Mouse (Mus musculus): ENCODE data around the gene Nadk. TPM values are rescaled to one million over a fixed set of nuclear protein-coding genes. Genes with fewer than 3 reads are reported as not detected.
A peak's percentile ranks its signal among the peaks of the same experiment; 100 is the strongest.

The Nadk gene
- polyA plus RNA-seq, 1 experiment from 2014 or later, result 99.8 TPM

DNA sequence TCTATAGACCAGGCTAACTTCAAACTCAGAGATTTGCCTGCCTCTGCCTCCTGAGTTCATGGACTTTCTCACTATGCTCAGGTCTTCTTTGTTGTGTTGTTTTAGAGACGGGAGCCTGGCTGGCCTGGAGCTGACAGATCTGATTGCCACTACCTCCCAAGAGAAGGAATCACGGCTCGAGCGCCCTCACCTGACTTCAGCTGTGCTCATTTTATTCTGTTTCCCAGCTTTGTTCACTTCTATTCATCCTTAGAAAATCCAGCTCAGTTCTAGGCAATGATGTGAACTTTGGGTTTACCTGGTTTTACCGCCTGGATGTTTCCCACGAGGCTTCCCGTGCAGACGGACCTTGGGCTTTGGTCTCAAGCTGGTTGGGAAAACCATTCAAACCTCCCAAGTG is 13.3 kb downstream of the Nadk start:
- Histone ChIP-seq H3K27me3 (ENCODE audit: control insufficient read depth, insufficient read depth, low read length) (no peaks in the 10 kb centered on the region), H3K4me1 (ENCODE audit: control insufficient read depth, insufficient read depth, low read length) (no peaks in the 10 kb centered on the region), H3K9ac (ENCODE audit: low read length) (no peak overlapping the region), H3K27ac (ENCODE audit: low read depth, low read length) (no peak overlapping the region), H3K4me2 (no peak overlapping the region), H3K9me3 (ENCODE audit: control insufficient read depth, low read length) (no peaks in the 10 kb centered on the region), H3K4me3 (ENCODE audit: low read depth, low read length) (no peak overlapping the region), H3K36me3 (ENCODE audit: control insufficient read depth, insufficient read depth, low read length) (0 out of 2 replicates have a peak, but pooled peaks cover 3% of the 10 kb centered on the region)
- no peak for DNase-seq (ENCODE audit: low spot score, missing footprints)
- 93% methylated on average over 8 of the region's 8 CpGs for WGBS
- ATAC-seq (ENCODE audit: low FRiP score), result no peak

- no peaks in the 10 kb centered on the region for H3K9me3 ChIP-seq (ENCODE audit: control insufficient read depth, low read length)
- no peak overlapping the region for H3K27ac ChIP-seq (ENCODE audit: low read depth, low read length)
- 96% methylated on average over 9 of the region's 9 CpGs for WGBS
- ATAC-seq (ENCODE audit: low FRiP score) (no peak), DNase-seq (ENCODE audit: low spot score, missing footprints) (no peak)
- H3K9ac ChIP-seq (ENCODE audit: low read length), result no peak overlapping the region
- H3K36me3 ChIP-seq (ENCODE audit: control insufficient read depth, insufficient read depth, low read length), result 0 out of 2 replicates have a peak, but pooled peaks cover 3% of the 10 kb centered on the region
- no peaks in the 10 kb centered on the region for H3K4me1 ChIP-seq (ENCODE audit: control insufficient read depth, insufficient read depth, low read length)
- no peak overlapping the region for H3K4me3 ChIP-seq (ENCODE audit: low read depth, low read length)
- H3K4me2 ChIP-seq, result no peak overlapping the region
- no peaks in the 10 kb centered on the region for H3K27me3 ChIP-seq (ENCODE audit: control insufficient read depth, insufficient read depth, low read length)
Measured at GRCm38 (mm10) chr4:155577132-155577531, 15.0 kb downstream of the Nadk start.

GRCm38 (mm10) chr4:155577741-155578140 is 15.6 kb downstream of the Nadk start:
- no peaks in the 10 kb centered on the region for H3K4me1 ChIP-seq (ENCODE audit: control insufficient read depth, insufficient read depth, low read length)
- H3K9me3 ChIP-seq (ENCODE audit: control insufficient read depth, low read length), result no peaks in the 10 kb centered on the region
- H3K36me3 ChIP-seq (ENCODE audit: control insufficient read depth, insufficient read depth, low read length), result 0 out of 2 replicates have a peak, but pooled peaks cover 3% of the 10 kb centered on the region
- H3K9ac ChIP-seq (ENCODE audit: low read length), result no peak overlapping the region
- no peak overlapping the region for H3K4me3 ChIP-seq (ENCODE audit: low read depth, low read length)
- H3K27ac ChIP-seq (ENCODE audit: low read depth, low read length), result no peak overlapping the region
- no peak for ATAC-seq (ENCODE audit: low FRiP score)
- no peak for DNase-seq (ENCODE audit: low spot score, missing footprints)
- H3K27me3 ChIP-seq (ENCODE audit: control insufficient read depth, insufficient read depth, low read length), result no peaks in the 10 kb centered on the region
- 90% methylated on average over 5 of the region's 5 CpGs for WGBS
- no peak overlapping the region for H3K4me2 ChIP-seq

DNA sequence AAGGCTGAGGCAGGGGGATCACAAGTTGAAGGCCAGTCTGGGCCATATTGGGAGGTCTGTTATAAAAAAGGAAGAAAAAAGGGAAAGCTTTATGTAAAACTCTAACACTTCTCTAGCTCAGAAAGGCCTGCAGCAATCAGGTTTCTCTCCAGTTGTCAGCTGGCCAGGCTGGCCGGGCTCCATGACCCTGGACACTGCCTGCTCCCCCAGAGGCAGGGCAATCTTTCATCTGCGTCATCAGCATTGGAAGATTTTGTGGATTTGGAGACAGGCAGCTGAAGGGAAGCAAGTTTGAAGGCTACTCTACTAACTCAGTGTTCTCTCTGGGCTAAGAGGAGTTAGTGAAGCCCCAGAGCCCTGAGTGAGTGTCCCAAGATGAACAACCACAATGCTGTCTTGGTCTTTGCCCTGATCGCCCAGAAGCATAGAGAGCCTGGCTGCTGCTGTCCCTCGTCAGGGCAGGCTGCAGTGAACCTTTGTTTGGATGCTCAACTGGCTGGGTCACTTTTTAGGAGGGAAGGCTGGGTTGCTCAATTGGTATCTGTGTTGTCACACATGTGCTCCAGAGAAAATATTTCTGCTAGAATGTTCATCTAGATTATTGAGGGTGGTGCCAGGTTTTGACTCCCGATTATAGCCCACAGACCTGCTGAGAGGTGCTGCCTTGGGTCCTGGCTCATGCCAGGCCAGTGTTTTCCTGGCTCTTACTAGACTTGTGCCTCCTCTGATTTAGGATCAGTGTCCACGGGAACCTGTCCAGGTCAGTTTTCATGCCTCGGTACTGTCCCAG is 16.4 kb downstream of the Nadk start:
- Histone ChIP-seq H3K36me3 (ENCODE audit: control insufficient read depth, insufficient read depth, low read length) (0 out of 2 replicates have a peak, but pooled peaks cover 3% of the 10 kb centered on the region), H3K4me2 (no peak overlapping the region), H3K4me3 (ENCODE audit: low read depth, low read length) (no peak overlapping the region), H3K4me1 (ENCODE audit: control insufficient read depth, insufficient read depth, low read length) (no peaks in the 10 kb centered on the region), H3K9ac (ENCODE audit: low read length) (no peak overlapping the region), H3K9me3 (ENCODE audit: control insufficient read depth, low read length) (no peaks in the 10 kb centered on the region), H3K27me3 (ENCODE audit: control insufficient read depth, insufficient read depth, low read length) (no peaks in the 10 kb centered on the region), H3K27ac (ENCODE audit: low read depth, low read length) (no peak overlapping the region)
- 91% methylated on average over 7 of the region's 7 CpGs for WGBS
- no peak for ATAC-seq (ENCODE audit: low FRiP score)
- no peak for DNase-seq (ENCODE audit: low spot score, missing footprints)

GRCm38 (mm10) chr4:155580420-155580819 is 18.2 kb downstream of the Nadk start:
- no peak overlapping the region for H3K4me3 ChIP-seq (ENCODE audit: low read depth, low read length)
- no peaks in the 10 kb centered on the region for H3K27me3 ChIP-seq (ENCODE audit: control insufficient read depth, insufficient read depth, low read length)
- WGBS, result 39% methylated on average over 1 of the region's 1 CpGs
- peaks cover 12% of the 10 kb centered on the region; the same call in 1 of the 2 replicates for H3K36me3 ChIP-seq (ENCODE audit: control insufficient read depth, insufficient read depth, low read length)
- no peaks in the 10 kb centered on the region for H3K9me3 ChIP-seq (ENCODE audit: control insufficient read depth, low read length)
- DNase-seq (ENCODE audit: low spot score, missing footprints) (peak; percentile 97), ATAC-seq (ENCODE audit: low FRiP score) (no peak)
- no peak overlapping the region for H3K9ac ChIP-seq (ENCODE audit: low read length)
- no peaks in the 10 kb centered on the region for H3K4me1 ChIP-seq (ENCODE audit: control insufficient read depth, insufficient read depth, low read length)
- H3K27ac ChIP-seq (ENCODE audit: low read depth, low read length), result no peak overlapping the region
- H3K4me2 ChIP-seq, result no peak overlapping the region

DNA sequence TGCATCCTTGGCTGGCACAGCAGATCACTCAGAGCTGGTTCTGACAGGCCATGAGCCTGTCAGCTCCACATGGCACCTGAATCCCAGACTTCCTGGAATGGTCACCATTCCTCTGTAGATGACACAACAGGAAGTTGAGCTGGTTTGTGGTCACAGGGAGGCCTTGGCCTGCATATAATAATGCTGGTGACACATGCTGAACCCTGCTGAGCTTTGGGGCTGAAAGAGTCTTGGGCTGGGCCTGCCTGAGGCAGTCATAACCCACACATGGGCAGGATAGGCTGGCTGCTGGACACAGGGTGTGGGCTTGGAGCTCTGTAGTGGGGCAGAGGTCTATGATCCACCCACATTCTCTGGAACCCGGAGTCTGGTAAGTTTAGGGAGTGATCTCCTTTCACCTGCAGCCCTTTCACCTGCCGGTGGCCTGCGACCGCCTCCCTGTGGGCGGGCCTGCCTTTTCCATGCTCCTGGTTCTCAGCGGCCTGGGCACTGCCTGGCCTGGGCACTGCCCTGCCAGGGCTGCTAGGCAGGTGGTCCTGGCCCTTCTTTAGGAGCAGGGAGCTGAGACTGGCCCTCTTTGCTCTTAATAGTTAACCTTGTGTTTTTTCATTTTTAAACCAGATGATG is 20.2 kb downstream of the Nadk start:
- 88% methylated on average over 6 of the region's 6 CpGs for WGBS
- no peaks in the 10 kb centered on the region for H3K4me1 ChIP-seq (ENCODE audit: control insufficient read depth, insufficient read depth, low read length)
- ATAC-seq (ENCODE audit: low FRiP score) (no peak), DNase-seq (ENCODE audit: low spot score, missing footprints) (no peak)
- H3K27me3 ChIP-seq (ENCODE audit: control insufficient read depth, insufficient read depth, low read length), result no peaks in the 10 kb centered on the region
- H3K27ac ChIP-seq (ENCODE audit: low read depth, low read length), result no peak overlapping the region
- H3K36me3 ChIP-seq (ENCODE audit: control insufficient read depth, insufficient read depth, low read length), result peaks cover 19% of the 10 kb centered on the region; the same call in 1 of the 2 replicates
- no peak overlapping the region for H3K4me2 ChIP-seq
- no peaks in the 10 kb centered on the region for H3K9me3 ChIP-seq (ENCODE audit: control insufficient read depth, low read length)
- no peak overlapping the region for H3K4me3 ChIP-seq (ENCODE audit: low read depth, low read length)
- no peak overlapping the region for H3K9ac ChIP-seq (ENCODE audit: low read length)

- Histone ChIP-seq H3K4me2 (no peak overlapping the region), H3K4me1 (ENCODE audit: control insufficient read depth, insufficient read depth, low read length) (no peaks in the 10 kb centered on the region), H3K27me3 (ENCODE audit: control insufficient read depth, insufficient read depth, low read length) (no peaks in the 10 kb centered on the region), H3K9ac (ENCODE audit: low read length) (no peak overlapping the region), H3K27ac (ENCODE audit: low read depth, low read length) (no peak overlapping the region), H3K9me3 (ENCODE audit: control insufficient read depth, low read length) (no peaks in the 10 kb centered on the region), H3K36me3 (ENCODE audit: control insufficient read depth, insufficient read depth, low read length) (peaks cover 25% of the 10 kb centered on the region), H3K4me3 (ENCODE audit: low read depth, low read length) (no peak overlapping the region)
- 90% methylated on average over 5 of the region's 5 CpGs for WGBS
- DNase-seq (ENCODE audit: low spot score, missing footprints) (no peak), ATAC-seq (ENCODE audit: low FRiP score) (no peak)
Measured at GRCm38 (mm10) chr4:155589356-155589755, 27.2 kb downstream of the Nadk start.

DNA sequence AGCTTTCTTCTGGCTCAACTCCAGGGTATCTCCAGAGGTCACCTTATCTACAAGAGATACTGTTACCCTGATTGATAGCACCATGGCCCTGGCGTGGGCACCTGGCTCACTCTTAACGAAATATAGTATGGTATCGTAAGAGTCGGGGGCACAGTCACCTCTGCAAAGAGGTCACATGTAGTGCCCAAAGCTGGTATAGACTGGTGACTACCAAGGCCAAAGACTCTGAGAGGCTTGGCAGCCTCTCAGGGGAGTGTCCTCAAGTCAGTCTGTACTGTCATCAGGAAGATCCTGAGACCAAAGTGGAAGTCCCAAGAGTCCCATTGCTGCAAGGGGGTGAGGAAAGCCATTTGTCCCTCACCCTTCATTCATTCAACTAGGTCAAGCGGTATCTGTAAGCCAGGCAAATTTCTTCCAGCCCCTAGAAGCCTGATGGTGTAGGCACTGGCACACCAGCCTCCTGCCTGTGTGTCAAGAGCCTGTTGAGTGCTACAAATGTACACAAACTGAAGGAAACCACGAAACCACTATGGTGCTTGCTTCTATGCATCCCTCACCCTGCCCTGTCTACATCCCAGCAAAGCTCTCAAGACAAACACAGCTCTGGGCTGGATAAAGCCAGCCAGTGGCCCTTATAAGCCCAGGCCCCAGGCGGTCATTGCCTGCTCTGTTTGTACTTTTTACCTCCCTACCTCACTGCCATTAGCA is 29.0 kb downstream of the Nadk start:
- Histone ChIP-seq H3K9ac (ENCODE audit: low read length) (no peak overlapping the region), H3K4me1 (ENCODE audit: control insufficient read depth, insufficient read depth, low read length) (no peaks in the 10 kb centered on the region), H3K27me3 (ENCODE audit: control insufficient read depth, insufficient read depth, low read length) (no peaks in the 10 kb centered on the region), H3K4me3 (ENCODE audit: low read depth, low read length) (no peak overlapping the region), H3K27ac (ENCODE audit: low read depth, low read length) (no peak overlapping the region), H3K4me2 (no peak overlapping the region), H3K36me3 (ENCODE audit: control insufficient read depth, insufficient read depth, low read length) (peaks cover 15% of the 10 kb centered on the region), H3K9me3 (ENCODE audit: control insufficient read depth, low read length) (no peaks in the 10 kb centered on the region)
- 86% methylated on average over 7 of the region's 7 CpGs for WGBS
- ATAC-seq (ENCODE audit: low FRiP score) (no peak), DNase-seq (ENCODE audit: low spot score, missing footprints) (no peak)

- ATAC-seq (ENCODE audit: low FRiP score) (no peak), DNase-seq (ENCODE audit: low spot score, missing footprints) (no peak)
- Histone ChIP-seq H3K27me3 (ENCODE audit: control insufficient read depth, insufficient read depth, low read length) (no peaks in the 10 kb centered on the region), H3K9ac (ENCODE audit: low read length) (no peak overlapping the region), H3K4me1 (ENCODE audit: control insufficient read depth, insufficient read depth, low read length) (no peaks in the 10 kb centered on the region), H3K4me2 (no peak overlapping the region), H3K4me3 (ENCODE audit: low read depth, low read length) (no peak overlapping the region), H3K9me3 (ENCODE audit: control insufficient read depth, low read length) (no peaks in the 10 kb centered on the region), H3K36me3 (ENCODE audit: control insufficient read depth, insufficient read depth, low read length) (peaks cover 8% of the 10 kb centered on the region), H3K27ac (ENCODE audit: low read depth, low read length) (no peak overlapping the region)
- 56% methylated on average over 1 of the region's 1 CpGs for WGBS
Measured at GRCm38 (mm10) chr4:155593780-155594179, 31.6 kb downstream of the Nadk start.
